Mouse (Mus musculus) gastrocnemius, adult 2 months (tissue): ENCODE results near the gene Alox12. TPM values are rescaled to one million over a fixed set of nuclear protein-coding genes. Genes with fewer than 3 reads are reported as not detected.

Source experiments
- DNase-seq: peaks from one replicate; pipeline ENCODE4 v3.0.0; 2022
- H3K27ac ChIP-seq: fragments of 200-600 bp; 2 replicates; pipeline ENCODE4 v1.8.1; 2022; ENCODE audit warnings: mild to moderate bottlenecking
- H3K4me3 ChIP-seq: fragments of 200-600 bp; 2 replicates; pipeline ENCODE4 v1.8.1; 2022; ENCODE audit warnings: mild to moderate bottlenecking, moderate library complexity
- CTCF ChIP-seq: fragments of 200-600 bp; IDR thresholded peaks from 2 replicates; pipeline ENCODE4 v1.8.1; 2022; ENCODE audit warnings: antibody characterized with exemption, mild to moderate bottlenecking, moderate library complexity
- intact Hi-C: fragments of 180-260 bp; cut with DNase I; formaldehyde crosslinking; loops from one replicate; pipeline ENCODE4 v1.15.1; 2025
- total RNA-seq, 2 experiments: library from RNA; stranded (reverse); gene quantifications; 2 replicates each; pipeline ENCODE4 v1.2.3; 2021

The Alox12 gene
- total RNA-seq, 2 experiments from 2014 or later, result 1.0 to 1.8 TPM

- no peak for TF ChIP-seq CTCF
- peak; percentile 20 for DNase-seq
- Histone ChIP-seq H3K4me3 (peak overlapping the region; percentile 99), H3K27ac (peak overlapping the region; percentile 97)
- intact Hi-C loops, result no loop called here
Measured at GRCm38 (mm10) chr11:70236717-70237116, 18.4 kb downstream of the Alox12 start.

- H3K4me3 ChIP-seq, result no peak overlapping the region
- DNase-seq, result peak; percentile 26
- intact Hi-C loops, result no loop called here
- no peak for TF ChIP-seq CTCF
- peak overlapping the region; percentile 92; the same call in 1 of the 2 replicates for H3K27ac ChIP-seq
Measured at GRCm38 (mm10) chr11:70235254-70235900, 19.8 kb downstream of the Alox12 start.

- intact Hi-C loops, result no loop called here
- peak overlapping the region; percentile 92 for H3K27ac ChIP-seq
- TF ChIP-seq CTCF, result no peak
- peak; percentile 9 for DNase-seq
- H3K4me3 ChIP-seq, result peak overlapping the region; percentile 85
Measured at GRCm38 (mm10) chr11:70234497-70234896, 20.7 kb downstream of the Alox12 start.

GRCm38 (mm10) chr11:70234037-70234436 lies 21.1 kb downstream of the Alox12 start:
- Histone ChIP-seq H3K27ac (peak overlapping the region; percentile 92), H3K4me3 (peak overlapping the region; percentile 85)
- intact Hi-C loops, result no loop called here
- TF ChIP-seq CTCF, result no peak
- peak; percentile 78 for DNase-seq

GRCm38 (mm10) chr11:70233016-70233415 lies 22.1 kb downstream of the Alox12 start:
- intact Hi-C loops, result no loop called here
- H3K27ac ChIP-seq, result peak overlapping the region; percentile 92
- no peak for TF ChIP-seq CTCF
- H3K4me3 ChIP-seq, result peak overlapping the region; percentile 85
- peak; percentile 55 for DNase-seq

GRCm38 (mm10) chr11:70232546-70232945 lies 22.6 kb downstream of the Alox12 start:
- TF ChIP-seq CTCF, result no peak
- peak overlapping the region; percentile 85 for H3K4me3 ChIP-seq
- peak; percentile 68 for DNase-seq
- H3K27ac ChIP-seq, result peak overlapping the region; percentile 92
- intact Hi-C loops, result no loop called here

GRCm38 (mm10) chr11:70230239-70230727 lies 24.9 kb downstream of the Alox12 start:
- H3K4me3 ChIP-seq, result peak overlapping the region; percentile 73
- TF ChIP-seq CTCF, result peak; percentile 100
- intact Hi-C loops, result no loop called here
- H3K27ac ChIP-seq, result peak overlapping the region; percentile 92
- peak; percentile 90 for DNase-seq

- intact Hi-C loops, result no loop called here
- H3K27ac ChIP-seq, result peak within 1 kb of the TSS; percentile 92
- no peak for TF ChIP-seq CTCF
- no peak for DNase-seq
- peak within 1 kb of the TSS; percentile 73 for H3K4me3 ChIP-seq
Measured at GRCm38 (mm10) chr11:70229260-70230010, 25.7 kb downstream of the Alox12 start, which contains the start of gene Bcl6b. Gene Bcl6b, minus strand, starts transcription at chr11:70229798.

- H3K4me3 ChIP-seq, result peak overlapping the region; percentile 73
- intact Hi-C loops, result no loop called here
- TF ChIP-seq CTCF, result no peak
- peak overlapping the region; percentile 92 for H3K27ac ChIP-seq
- peak; percentile 85 for DNase-seq
Measured at GRCm38 (mm10) chr11:70228828-70229227, 26.3 kb downstream of the Alox12 start.

- DNase-seq, result no peak
- intact Hi-C loops, result no loop called here
- Histone ChIP-seq H3K27ac (peak overlapping the region; percentile 92), H3K4me3 (peak overlapping the region; percentile 73)
- no peak for TF ChIP-seq CTCF
Measured at GRCm38 (mm10) chr11:70227661-70228245, 27.4 kb downstream of the Alox12 start.

GRCm38 (mm10) chr11:70227126-70227525 lies 28.0 kb downstream of the Alox12 start:
- Histone ChIP-seq H3K4me3 (peak overlapping the region; percentile 73), H3K27ac (peak overlapping the region; percentile 92)
- intact Hi-C loops, result no loop called here

GRCm38 (mm10) chr11:70226602-70226890 lies 28.6 kb downstream of the Alox12 start:
- intact Hi-C loops, result no loop called here
- DNase-seq, result no peak
- H3K27ac ChIP-seq, result peak overlapping the region; percentile 92
- H3K4me3 ChIP-seq, result peak overlapping the region; percentile 73
- no peak for TF ChIP-seq CTCF

More at GRCm38 (mm10) chr11:70227126-70227525, 28.0 kb downstream of the Alox12 start:
- TF ChIP-seq CTCF, result no peak
- no peak for DNase-seq
